Mouse (Mus musculus): ENCODE results near the gene Nudt5. TPM values are rescaled to one million over a fixed set of nuclear protein-coding genes. Genes with fewer than 3 reads are reported as not detected.

The Nudt5 gene
- 49.0 and 53.2 TPM in 2 replicates for polyA plus RNA-seq (2015; fragmentation: Nextera tagmentation; extraction: Ambion mirVana)

DNA sequence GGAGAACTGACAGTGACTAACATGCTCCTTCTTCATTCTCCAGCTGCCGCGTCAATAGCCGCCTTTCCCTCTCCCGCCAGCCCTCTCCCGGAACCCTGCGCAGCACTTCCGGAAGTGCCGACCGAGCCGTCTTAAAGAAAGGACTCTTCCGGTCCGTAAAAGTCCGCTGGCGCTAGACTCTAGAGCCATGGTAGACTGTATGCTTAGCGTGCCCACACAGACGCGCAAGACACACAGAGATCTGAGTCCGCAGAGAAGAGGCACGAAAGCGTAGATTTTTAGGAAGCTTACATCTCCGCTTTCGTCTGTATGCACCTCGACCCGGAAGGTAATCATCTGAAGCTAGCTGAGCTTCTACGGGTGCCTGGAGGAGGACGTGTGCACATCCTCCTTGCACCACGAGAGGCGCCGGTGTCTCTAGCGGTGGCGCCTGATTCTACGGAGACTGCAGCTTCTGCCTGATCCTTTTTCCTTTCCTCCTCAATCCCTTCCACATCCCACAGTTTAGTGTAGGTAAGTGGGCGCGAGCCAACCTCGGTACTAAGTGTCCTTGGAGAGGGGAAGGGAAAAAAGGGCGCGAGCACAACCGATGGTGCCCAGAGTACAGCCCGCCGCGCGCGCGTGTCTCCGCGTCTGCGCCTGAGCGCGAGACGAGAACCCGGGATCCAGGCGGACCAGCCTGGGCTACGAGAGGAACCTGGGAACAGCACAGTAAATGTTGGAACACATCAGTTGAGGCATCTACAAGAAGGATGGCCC, at the start of gene Nudt5, which contains the start of gene Cdc123:
Gene Nudt5 (plus strand): TSS at position 147 of the 759 bp plus-strand sequence.
Gene Cdc123 (minus strand): TSS at position 292 of the 759 bp plus-strand sequence.

DNA sequence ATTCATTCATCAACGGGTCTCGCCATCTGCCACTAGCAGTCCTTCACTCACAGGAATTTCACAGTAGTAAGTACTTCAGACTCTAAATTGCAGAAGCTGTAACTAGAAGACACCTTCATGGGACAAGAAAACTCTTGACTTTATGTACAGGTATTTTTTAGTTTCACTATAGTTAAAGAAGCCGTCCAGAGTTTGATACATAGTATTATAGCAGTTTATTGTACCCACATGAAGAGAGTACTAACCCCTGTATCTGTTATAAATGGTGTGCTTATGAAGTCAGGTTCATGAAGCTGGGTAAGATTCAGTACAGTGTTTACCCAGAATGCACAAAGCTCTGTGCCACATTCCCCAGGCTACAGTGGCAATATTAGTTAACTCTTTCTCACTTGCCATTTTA, 18.0 kb downstream of the Nudt5 start, which contains the start of gene Gm13199:
Gene Gm13199 (minus strand): TSS at position 101 of the 400 bp plus-strand sequence.

DNA sequence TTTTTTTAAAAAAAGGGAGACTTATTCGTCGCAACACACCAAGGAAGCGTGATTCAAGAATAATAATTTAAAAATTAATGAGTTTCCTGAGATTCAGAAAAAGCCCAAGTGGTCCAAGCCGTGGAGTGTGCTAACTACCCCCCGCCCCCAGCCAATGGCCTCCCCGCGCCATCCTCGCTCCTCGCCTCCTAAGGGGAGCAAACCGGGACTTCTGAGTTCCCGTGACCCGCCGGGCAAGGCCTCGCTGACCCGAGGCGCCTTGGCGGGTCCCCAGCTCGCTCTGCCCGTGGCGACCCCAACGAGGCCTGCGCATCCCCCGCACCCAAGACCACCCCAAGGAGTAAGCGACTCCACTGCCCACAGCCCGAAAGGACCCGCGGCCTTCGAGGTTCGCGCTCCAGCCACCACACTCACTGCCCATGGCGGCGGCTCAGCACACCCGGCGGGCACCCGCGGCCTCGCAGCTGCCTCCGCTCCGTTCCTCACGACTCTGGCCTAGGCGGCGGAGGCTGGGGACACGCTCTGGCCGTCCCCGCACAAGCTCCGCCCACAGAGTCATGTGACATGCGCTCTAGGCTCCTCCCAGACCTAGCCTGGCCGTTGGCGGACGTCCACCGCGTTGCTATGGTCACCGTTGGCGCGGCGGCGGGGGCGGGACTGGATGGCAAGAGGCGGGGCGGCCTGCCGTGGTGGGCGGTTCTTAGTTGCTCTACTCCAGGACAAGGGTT, 50.2 kb downstream of the Nudt5 start, which contains the start of gene Sec61a2:
Gene Sec61a2 (minus strand): TSS at position 590 of the 728 bp plus-strand sequence.

Other genes starting within 250 kb of the Nudt5 start
- gene Camk1d, start 130.5 kb upstream of the Nudt5 start, polyA plus RNA-seq (2015; fragmentation: Nextera tagmentation; extraction: Ambion mirVana) = 4.3 and 5.0 TPM in 2 replicates
- 176 and 192 TPM in 2 replicates for gene Cdc123, start 145 bp downstream of the Nudt5 start, polyA plus RNA-seq (2015; fragmentation: Nextera tagmentation; extraction: Ambion mirVana)
- gene Gm13199, start 17.9 kb downstream of the Nudt5 start, polyA plus RNA-seq (2015; fragmentation: Nextera tagmentation; extraction: Ambion mirVana) = 0.59 and 1.0 TPM in 2 replicates
- gene Sec61a2, start 50.4 kb downstream of the Nudt5 start, polyA plus RNA-seq (2015; fragmentation: Nextera tagmentation; extraction: Ambion mirVana) = 18.3 and 20.7 TPM in 2 replicates
- 0.82 and 1.1 TPM in 2 replicates for gene Dhtkd1, start 97.8 kb downstream of the Nudt5 start, polyA plus RNA-seq (2015; fragmentation: Nextera tagmentation; extraction: Ambion mirVana)
- gene Upf2, start 106.5 kb downstream of the Nudt5 start, polyA plus RNA-seq (2015; fragmentation: Nextera tagmentation; extraction: Ambion mirVana) = 6.8 and 6.9 TPM in 2 replicates

Measured in spleen, postnatal 0 days (tissue).